Mouse (Mus musculus): ENCODE measurements at regions not wholly inside any gene's neighbourhood (a gene's known extent, or its start where the extent isn't known, plus 50 kb on each side); places are given as distances from the start of the nearest gene placed in this dataset.

DNA sequence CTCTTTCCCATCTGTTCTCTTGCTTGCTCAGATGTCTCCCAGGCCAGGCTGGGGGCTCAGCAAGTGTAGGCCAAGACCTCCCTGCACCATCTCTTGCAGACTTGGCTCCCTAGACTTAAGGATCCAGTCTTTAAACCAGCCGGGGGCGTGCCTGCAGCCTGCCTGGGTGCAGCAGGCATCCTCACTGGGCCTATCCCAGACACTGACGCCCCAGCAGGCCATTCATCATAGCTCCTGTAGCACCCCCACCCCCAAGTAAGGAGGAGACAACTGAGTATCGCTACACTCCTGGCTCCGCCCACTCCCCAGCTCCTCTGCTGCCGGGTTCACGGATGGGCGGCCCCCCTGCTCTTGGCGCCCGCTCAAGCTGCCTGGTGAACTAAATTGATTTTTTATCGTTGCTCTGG, 160.2 kb downstream of the Gm26897 start:
- DNase-seq (ENCODE audit: low spot score) = no peak

DNA sequence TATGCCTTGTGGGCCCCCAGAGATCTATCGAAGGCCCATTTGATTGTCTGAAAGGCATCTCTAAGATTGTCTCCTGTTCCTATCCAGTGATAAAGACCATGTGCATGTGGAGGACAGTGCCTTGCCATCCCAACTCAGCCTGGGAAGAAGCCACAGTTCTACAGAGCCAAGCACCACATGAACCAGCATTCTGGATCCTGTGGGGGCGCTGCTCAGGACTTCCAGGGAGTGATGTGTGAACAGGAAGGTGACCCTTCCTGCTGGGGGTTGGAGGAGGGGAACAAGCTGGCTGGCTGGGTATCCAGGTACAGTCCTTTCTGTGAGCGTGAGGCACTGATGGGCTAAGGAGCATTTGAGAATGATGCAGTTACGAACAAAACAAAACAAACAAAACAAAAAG, 163.8 kb downstream of the Gm26897 start:
- DNase-seq (ENCODE audit: low spot score) = no peak

DNA sequence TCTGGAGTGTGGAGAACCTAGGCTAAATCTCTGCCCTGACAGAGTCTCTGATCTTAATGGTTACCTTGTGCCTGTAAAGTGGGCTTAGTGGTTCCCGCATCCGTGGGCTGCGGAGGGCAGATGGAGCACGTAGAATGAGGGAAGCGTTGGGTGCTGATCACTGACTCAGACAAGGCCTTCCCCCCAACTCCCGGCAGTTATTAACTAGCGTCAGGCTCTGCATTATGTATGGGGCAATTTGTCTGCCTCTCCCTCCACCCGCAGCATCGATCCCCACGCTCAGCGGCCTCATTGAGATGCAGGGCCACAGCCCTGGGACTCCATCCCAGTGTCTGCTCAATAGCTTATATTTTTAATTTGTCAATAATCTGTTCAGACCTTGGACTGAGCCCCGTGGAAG, 164.8 kb downstream of the Gm26897 start:
- no peak for DNase-seq (ENCODE audit: low spot score)

DNA sequence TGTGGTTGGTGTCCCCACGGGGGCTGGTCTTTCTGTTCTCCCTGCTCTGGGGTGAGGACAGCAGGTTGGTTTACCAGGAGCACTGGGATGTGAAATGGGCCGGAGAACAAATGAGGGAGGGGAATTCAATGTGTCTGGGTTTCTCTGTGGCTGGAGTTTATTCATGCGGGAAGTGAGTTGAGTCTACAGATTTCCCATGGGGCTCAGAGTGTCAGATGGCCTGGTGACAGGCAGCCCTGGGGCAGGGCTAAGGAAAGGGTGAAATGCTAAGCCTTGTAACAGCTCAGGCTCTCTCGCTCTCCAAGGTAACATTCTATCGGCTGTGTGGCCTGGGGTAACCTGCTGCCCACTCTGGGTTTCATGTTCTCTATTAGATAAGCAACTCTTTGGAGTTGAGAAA, 167.5 kb downstream of the Gm26897 start:
- DNase-seq (ENCODE audit: low spot score) = no peak

DNA sequence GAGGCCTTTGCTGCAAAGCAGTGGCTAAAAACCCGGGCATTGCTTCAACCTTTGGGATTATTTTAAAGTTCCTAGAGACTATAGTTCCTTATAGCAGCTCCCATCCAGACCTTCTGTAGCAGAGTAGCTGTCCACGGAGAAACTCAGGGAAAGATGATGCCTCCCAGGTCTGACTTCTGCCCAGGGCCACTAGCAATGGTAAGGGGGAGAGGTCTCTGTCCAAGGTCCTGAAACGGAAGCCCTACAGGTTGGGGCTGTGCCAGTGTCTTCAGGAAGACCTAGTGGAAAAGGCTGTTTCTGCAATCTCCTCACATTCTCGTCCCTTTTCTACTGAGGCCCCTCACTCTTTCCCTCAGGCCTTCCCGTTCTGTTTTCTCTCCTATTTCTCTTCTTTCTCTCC, 168.0 kb downstream of the Gm26897 start:
- no peak for DNase-seq (ENCODE audit: low spot score)

DNA sequence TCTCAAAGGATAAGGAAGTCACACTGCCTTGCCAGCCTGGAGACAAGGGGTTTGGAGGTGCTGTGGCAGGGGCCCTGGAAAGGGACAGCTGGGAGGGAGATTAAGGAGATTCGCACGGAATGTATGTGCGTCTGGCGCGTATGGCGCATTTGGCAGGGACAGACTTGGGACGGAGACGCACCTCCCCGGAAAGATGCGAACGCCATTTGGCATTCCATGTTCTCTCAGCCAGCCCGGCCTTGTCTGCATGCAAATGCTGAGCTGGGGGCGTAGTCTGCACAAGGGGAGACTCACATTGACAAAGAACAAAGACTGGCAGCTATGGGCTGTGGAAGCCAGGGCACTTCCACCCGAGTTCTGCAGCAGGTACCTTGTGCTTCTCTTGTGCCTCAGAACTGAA, 174.4 kb downstream of the Gm26897 start:
- no peak for DNase-seq (ENCODE audit: low spot score)

DNA sequence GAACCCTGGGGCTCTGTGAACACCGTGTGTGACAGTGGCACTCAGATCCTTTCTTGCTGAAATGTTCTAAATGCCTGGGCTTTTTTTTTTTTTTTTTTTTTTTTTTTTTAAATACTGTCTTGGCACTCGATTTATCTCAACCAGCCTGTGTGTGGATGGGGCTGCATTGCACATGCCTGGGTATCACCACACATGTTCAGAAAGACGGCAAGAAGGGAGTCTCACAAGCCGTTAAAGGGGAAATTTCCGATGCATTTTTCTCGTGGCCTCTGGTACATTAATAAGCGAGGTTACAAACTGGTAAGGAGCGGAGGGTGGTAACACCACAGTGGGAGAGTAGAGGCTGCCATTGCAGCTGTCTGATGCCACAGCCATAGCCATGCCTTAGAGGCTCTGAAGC, 176.8 kb downstream of the Gm26897 start:
- DNase-seq (ENCODE audit: low spot score) = no peak

- no peak for DNase-seq (ENCODE audit: low spot score)
Observed at GRCm38 (mm10) chr5:111913354-111913753, 179.6 kb downstream of the Gm26897 start.

- DNase-seq (ENCODE audit: low spot score) = no peak
Observed at GRCm38 (mm10) chr5:111914296-111914695, 180.6 kb downstream of the Gm26897 start.

DNA sequence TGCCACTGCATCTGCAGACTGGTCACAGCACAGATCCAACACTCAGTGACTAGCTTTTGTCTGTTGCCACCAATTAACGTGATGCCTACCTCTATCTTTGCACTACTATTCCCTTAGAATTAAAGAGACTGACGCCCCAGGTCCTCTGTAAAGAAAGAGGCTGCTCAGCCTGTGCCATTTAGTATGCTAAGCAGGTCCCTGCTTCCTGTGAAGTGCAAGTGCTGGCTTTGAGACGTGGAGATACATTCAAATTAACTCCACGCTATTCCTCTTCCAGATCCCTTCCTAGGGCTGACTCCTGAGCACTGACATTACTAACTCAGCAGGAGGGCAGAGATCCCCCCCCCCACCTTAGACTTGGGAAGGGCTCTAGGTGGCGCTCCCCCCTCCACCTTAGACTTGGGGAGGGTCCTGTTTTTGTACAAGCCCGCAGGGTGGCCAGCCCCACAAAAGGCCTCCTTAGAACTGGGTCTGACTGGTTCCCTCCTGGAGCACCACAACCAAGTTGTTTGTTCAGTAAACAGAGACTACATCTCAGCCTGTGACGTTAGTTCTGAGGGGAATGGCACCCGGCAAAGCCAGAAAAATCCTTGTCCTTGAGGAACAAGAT, 184.0 kb downstream of the Gm26897 start:
- DNase-seq (ENCODE audit: low spot score) = no peak

DNA sequence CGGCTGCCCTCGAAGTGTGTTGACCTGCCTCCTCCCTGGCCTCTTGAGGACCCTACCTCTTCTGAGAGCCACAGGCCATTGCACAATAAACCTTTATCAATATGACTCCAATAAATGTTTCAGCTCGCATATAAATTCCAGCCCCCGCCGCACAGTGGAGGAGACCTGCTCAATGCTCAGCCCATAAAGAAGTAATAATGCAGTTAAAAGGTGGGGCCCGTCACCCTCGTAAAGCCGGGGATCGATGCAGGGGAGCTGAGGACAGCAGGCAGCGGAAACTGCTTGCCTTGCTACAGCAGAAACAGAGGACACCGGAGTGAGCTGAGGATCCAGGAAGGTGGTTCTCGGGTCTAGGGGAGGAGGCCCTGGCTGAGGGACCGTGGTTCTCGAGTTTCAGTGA, 185.2 kb downstream of the Gm26897 start:
- no peak for DNase-seq (ENCODE audit: low spot score)

DNA sequence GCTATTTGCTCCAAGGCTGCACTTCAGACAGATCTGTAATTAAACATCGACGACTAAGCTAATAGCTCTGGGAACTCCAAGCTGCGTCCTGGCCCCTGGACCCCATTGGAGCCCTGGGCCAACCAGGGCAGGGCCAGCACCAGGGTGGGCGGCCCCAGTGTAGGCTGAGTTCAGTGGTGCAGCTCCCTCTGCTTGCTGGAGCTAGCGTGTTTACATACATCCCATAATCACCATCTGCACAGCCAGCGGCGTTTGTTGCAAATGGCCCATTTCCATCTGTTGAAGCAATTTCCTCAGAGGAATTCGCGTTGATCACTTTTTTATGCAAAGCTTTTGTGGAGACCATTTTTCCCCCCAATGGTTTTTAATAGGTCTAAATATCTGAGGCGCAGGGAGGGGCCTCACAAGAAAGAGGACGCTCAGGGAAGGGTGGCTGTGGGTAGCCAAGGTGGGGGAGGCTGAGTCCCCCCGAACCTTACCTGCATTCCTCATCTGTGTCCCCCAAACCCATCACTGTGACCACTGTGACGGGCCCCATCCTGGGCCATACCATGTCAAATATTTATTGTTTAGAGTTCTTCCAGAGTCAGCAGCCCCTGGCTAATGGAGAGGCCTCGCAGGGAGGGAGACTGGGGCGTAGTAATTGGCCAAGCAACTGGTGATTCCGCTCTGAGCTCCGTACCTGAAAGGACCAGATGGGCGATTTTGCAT, 189.4 kb downstream of the Gm26897 start:
- no peak for DNase-seq (ENCODE audit: low spot score)

- no peak for DNase-seq (ENCODE audit: low spot score)
Observed at GRCm38 (mm10) chr5:111925757-111926156, 192.0 kb downstream of the Gm26897 start.

- DNase-seq (ENCODE audit: low spot score) = no peak
Observed at GRCm38 (mm10) chr5:111929180-111929990, 195.7 kb downstream of the Gm26897 start.

DNA sequence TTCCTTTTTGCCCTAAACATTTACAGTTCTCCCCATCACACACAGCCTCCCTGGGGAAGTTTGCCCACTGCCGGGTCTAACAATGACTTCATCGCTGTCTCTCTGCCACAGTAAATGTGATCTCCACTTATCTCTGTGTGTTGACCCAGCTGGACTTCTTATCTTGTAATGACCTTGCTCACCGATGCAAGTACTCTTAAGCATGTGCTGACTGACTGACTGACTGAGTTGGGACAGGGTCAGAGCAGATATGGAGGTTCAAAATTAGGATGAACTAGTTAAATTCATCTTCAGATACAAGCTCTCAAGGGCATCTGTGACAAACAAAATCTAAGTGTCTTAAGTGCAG, 196.2 kb downstream of the Gm26897 start:
- DNase-seq (ENCODE audit: low spot score) = no peak

DNA sequence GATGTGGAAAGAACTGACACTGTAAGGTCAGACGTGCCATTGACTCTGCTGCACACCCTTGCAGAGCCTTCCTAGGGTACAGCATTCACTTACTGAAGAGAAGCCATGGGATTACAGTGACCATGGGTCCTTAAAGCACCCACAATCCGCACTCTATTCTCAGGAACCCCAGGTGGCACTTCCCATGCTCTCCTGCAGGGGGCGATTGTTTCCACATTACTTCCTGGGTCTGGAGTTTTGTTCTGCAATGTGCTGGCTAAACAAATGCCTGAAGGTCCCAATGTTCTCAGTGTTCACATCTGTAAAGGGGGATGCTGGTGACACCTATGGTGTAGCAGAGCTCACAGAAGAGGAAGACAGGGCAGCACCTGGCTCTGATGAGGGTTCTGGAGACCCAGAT, 198.0 kb downstream of the Gm26897 start:
- DNase-seq (ENCODE audit: low spot score) = no peak

DNA sequence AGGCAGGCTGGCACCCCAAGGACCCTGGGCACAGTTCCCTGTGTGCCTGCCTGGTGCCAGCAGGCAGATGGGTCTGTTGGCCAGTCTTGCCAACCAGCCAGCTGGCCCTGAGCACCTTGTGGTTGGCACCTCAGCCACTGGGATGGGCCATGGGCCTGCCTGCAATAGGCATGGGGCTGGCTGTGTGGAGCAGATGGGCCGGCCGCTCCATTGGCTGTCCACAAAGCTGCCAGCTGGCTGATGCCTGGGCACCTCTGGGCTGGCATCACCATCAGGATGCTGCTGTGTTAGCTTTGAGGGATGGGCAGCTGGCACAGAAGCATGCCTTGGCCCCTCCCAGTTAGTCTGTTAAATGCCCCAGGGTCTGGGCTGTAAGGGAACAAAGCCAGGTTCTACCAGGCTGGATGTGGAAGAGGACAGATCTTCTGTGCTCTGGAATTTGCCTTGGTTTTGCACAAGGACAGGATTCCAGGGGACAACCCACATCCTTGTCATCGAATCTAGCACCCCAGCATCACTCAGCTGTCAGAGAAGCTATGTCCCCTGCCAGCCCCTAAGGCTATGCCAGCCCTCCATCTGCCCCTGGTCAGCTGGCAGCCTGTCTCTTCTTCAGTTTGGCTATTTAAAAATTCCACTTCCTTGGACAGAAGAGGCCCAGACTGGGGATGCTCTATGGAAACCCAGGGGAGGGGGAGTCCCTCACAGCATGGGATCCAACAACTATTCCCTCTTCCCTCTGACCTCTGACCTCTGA, 201.8 kb downstream of the Gm26897 start:
- no peak for DNase-seq (ENCODE audit: low spot score)

- DNase-seq (ENCODE audit: low spot score) = no peak
Observed at GRCm38 (mm10) chr5:111941831-111942230, 208.1 kb downstream of the Gm26897 start.

DNA sequence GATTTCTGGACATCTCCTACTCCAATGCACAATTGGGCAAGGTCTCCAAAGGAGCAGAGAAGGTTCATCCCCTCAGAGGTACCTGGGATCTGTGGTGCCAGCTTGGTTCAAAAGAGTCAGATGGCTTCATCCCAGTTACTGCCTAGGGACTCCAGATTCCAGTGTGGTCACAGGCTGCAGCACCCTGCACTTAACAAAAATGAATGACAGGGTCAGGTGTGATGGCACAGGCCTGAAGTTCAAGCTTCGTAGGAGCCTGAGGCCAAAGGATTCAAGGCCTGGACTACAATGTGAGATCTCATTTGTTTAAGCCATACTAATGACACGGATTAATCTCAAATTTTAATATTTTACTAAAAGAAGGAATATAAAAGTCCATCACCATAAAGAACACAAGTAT, 209.1 kb downstream of the Gm26897 start:
- no peak for DNase-seq (ENCODE audit: low spot score)

- DNase-seq (ENCODE audit: low spot score) = no peak
Observed at GRCm38 (mm10) chr5:111943337-111944162, 209.8 kb downstream of the Gm26897 start.

DNA sequence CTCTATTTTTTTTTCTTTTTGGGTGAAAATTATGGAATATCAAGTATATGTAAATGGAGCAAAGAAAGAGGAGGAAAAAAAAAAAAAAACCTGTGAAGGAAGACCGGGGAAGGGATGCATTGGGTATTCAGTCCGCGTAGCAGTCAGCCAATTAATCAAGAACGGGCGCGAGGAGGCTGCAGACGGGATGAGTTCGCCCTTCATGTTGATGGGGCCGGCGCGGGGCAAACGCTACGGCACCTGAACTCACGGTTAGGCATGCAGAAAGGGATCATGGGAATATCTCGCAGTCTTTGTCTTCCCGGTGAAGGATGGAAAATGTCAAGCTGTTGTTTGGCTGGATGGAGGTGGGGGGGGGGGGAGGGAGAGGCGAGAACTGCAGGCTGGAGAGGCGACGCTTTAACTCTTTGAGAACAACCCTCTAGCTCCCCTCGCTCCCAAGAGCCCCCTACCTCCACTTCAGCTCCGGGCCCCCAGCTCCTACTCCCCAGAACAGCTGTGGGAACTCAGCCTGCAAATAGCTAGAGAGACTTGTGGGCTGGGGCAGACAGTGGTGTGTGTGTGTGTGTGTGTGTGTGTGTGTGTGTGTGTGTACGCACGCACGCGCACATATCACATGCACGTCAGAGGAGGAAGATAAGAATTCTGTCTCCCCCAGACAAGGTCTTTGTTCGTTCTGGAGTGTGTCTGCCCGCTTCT, 210.7 kb downstream of the Gm26897 start:
- DNase-seq (ENCODE audit: low spot score) = no peak

Measured in urinary bladder, adult 2 months (tissue).